Mouse (Mus musculus) lung, embryonic 15.5 days (tissue): ENCODE measurements at regions not wholly inside any gene's neighbourhood (a gene's known extent, or its start where the extent isn't known, plus 50 kb on each side); places are given as distances from the start of the nearest gene placed in this dataset.

Source experiments
- ATAC-seq: fragments of 200-750 bp; cut with Nextera tagmentation; 2 replicates; pipeline ENCODE4 v1.8.0; 2017; ENCODE audit warnings: moderate number of reproducible peaks, borderline replicate concordance; ENCODE audit not compliant: low FRiP score, low TSS enrichment; ENCODE audit errors: extremely low read depth
- H3K27ac ChIP-seq: fragments of 300-500 bp; sonication (generic); 2 replicates; pipeline ENCODE4 v1.5.1; 2015; ENCODE audit warnings: moderate library complexity, mild to moderate bottlenecking, inconsistent platforms
- H3K27me3 ChIP-seq: fragments of 300-500 bp; sonication (generic); 2 replicates; pipeline ENCODE4 v1.6.1; 2015; ENCODE audit warnings: inconsistent platforms
- H3K36me3 ChIP-seq: fragments of 300-500 bp; sonication (generic); 2 replicates; pipeline ENCODE4 v1.6.1; 2015; ENCODE audit warnings: inconsistent platforms
- H3K4me1 ChIP-seq: fragments of 300-500 bp; sonication (generic); 2 replicates; pipeline ENCODE4 v1.6.1; 2015; ENCODE audit warnings: inconsistent platforms
- H3K4me2 ChIP-seq: fragments of 300-500 bp; sonication (generic); 2 replicates; pipeline ENCODE4 v1.6.1; 2015; ENCODE audit warnings: inconsistent platforms, mild to moderate bottlenecking, moderate library complexity
- H3K4me3 ChIP-seq: fragments of 300-500 bp; sonication (generic); 2 replicates; pipeline ENCODE4 v1.5.1; 2015; ENCODE audit warnings: mild to moderate bottlenecking, inconsistent platforms
- H3K9ac ChIP-seq: fragments of 300-500 bp; sonication (generic); 2 replicates; pipeline ENCODE4 v1.6.1; 2015; ENCODE audit warnings: inconsistent platforms
- H3K9me3 ChIP-seq: fragments of 300-500 bp; sonication (generic); 2 replicates; pipeline ENCODE4 v1.6.1; 2016; ENCODE audit warnings: inconsistent platforms
- WGBS: fragments of 180-500 bp; shearing (Covaris S2); methylation state at CpG from one replicate; pipeline ENCODE4 v1.1.7; 2015; 5-methylcytosine and 5-hydroxymethylcytosine counted together

DNA sequence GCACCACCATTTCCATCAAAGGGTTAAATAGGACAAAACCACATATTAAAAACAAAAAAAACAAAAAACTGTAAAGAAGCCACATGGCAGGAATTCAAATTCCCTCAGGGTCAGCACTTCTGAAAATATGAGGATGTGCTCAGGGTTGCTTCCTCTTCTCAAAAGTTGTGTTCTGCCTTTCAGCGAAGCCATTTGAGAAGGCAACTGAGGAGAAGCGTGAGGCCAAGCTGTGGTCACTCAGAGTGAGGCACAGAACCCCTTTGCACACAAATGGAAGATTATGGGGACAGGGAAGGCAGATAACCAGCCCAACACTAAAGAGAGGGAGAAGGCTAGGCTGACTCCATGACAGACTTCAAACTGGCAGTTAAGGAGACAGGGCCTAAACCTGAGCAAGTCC is 142.8 kb upstream of the Jade1 start:
- no peak overlapping the region for H3K27ac ChIP-seq
- H3K36me3 ChIP-seq = no peaks in the 10 kb centered on the region
- no peak overlapping the region for H3K4me3 ChIP-seq
- H3K27me3 ChIP-seq = no peaks in the 10 kb centered on the region; the same call in 1 of the 2 replicates
- WGBS = 59% methylated on average over 2 of the region's 2 CpGs
- ATAC-seq = no peak
- H3K4me1 ChIP-seq = peaks cover 10% of the 10 kb centered on the region
- no peaks in the 10 kb centered on the region for H3K9me3 ChIP-seq
- H3K9ac ChIP-seq = no peak overlapping the region
- no peak overlapping the region for H3K4me2 ChIP-seq

DNA sequence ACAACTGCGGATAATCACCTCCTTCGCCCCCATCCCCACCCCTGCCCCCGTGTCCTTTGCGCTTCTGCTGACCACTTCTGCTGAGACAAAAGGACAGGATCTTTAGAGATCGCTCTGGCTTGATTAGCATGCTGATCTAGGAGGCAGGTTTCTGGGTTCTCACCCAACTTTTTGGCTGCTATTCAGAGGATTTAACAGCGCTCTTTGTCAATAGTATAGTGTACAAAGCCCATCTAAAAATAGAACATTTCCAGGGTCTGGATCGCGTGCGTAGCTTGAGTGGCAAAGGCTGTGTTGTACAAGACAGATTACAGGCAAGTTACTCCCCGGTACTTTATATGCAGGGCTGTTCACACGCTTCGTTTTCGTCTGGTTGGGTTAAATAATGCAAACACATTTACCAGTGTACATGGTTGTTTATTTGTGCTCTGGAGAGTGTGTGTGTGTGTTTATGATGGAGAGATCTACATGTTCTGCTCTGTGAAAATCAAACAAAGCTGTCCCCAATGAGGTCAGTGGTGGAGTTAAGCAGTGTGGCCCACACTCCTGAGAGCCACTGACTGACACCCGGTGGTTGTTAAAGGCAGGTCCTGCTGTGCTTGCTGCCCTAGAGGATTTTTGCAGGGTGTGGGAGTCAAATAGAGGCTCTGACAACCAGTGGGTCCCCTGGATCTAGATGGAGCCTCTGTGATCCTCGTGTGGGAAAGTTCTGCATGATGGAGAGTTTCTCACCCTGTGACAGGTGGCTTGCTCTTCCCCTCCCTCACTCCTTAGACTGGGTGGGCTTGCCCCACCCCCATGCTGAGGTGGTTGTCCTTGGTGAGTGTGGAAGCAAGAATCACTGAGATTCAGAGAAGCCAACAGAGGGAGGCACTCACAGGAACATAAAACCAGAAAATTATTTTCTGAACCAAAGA is 146.5 kb upstream of the Jade1 start:
- peaks cover 10% of the 10 kb centered on the region for H3K4me1 ChIP-seq
- no peaks in the 10 kb centered on the region for H3K36me3 ChIP-seq
- peak; percentile 63; the same call in 1 of the 2 replicates for ATAC-seq
- no peak overlapping the region for H3K9ac ChIP-seq
- no peak overlapping the region for H3K27ac ChIP-seq
- H3K9me3 ChIP-seq = no peaks in the 10 kb centered on the region
- no peaks in the 10 kb centered on the region; the same call in 1 of the 2 replicates for H3K27me3 ChIP-seq
- 6% methylated on average over 15 of the region's 15 CpGs for WGBS
- peak overlapping the region; percentile 30 for H3K4me3 ChIP-seq
- peak overlapping the region; percentile 61 for H3K4me2 ChIP-seq

DNA sequence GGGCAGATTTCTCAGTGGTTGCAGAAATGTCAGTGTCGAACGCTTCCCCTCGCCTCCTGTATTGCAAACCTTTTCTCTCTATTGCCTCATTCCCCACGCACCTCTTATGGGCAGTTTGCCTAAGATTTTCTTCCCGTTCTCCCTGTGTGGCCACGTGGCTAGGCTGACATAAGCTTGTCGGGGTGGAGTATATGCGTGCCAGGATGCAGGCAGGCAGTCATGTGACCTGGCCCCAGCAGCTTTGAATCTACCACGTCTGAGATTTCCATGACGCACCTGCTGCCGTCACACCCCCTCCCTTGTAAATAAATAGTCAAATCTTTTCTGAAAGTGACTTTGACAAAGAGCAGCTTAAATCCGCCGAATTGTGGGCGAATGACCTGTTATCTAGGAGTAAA is 147.1 kb upstream of the Jade1 start:
- Histone ChIP-seq H3K4me1 (peaks cover 10% of the 10 kb centered on the region), H3K9ac (no peak overlapping the region), H3K36me3 (no peaks in the 10 kb centered on the region), H3K4me3 (peak overlapping the region; percentile 30), H3K4me2 (peak overlapping the region; percentile 61), H3K9me3 (no peaks in the 10 kb centered on the region), H3K27me3 (no peaks in the 10 kb centered on the region; the same call in 1 of the 2 replicates), H3K27ac (no peak overlapping the region)
- ATAC-seq = peak; percentile 78; the same call in 1 of the 2 replicates
- 3% methylated on average over 14 of the region's 14 CpGs for WGBS

DNA sequence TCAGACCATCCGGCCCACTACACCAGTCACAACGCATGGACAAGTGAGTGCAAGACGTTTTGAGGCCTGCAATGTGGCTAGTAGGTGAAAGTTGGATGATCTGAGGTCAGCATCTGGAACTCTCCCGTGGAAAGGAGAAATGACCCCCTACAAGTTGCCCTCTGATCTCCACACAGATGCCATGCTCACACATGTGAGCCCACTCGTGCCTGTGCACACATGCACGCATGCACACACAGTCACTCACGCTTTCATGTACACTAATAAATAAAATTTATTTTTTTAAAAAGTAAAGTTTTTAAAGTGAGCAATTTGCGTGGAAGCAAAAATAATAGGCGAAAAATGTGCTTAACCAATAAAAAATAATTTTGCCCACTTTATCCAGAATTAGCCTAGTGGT is 147.5 kb upstream of the Jade1 start:
- ATAC-seq = no peak
- H3K27ac ChIP-seq = no peak overlapping the region
- no peak overlapping the region for H3K4me3 ChIP-seq
- peaks cover 10% of the 10 kb centered on the region for H3K4me1 ChIP-seq
- peak overlapping the region; percentile 61 for H3K4me2 ChIP-seq
- H3K36me3 ChIP-seq = no peaks in the 10 kb centered on the region
- H3K27me3 ChIP-seq = no peaks in the 10 kb centered on the region; the same call in 1 of the 2 replicates
- no peak overlapping the region for H3K9ac ChIP-seq
- no peaks in the 10 kb centered on the region for H3K9me3 ChIP-seq
- 80% methylated on average over 9 of the region's 9 CpGs for WGBS

DNA sequence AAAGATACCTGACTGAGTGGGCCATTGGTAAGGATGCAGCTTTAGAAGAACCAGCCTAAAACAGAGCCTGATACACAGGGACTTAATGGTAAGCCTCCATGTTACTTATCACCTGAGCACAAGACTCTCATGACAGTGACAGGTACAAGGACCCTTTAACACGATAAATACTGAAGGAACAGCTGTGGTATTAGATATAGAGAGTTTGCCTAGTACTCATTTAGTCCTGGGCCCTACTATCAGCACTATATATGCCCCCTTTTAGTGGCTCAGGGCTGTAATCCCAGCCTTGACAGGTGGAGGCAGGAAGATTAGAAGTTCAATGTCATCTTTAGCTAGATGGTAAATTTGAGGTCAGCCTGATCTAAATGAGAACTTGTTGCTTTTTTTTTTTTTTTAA is 148.0 kb upstream of the Jade1 start:
- WGBS = 76% methylated on average over 1 of the region's 1 CpGs
- no peak for ATAC-seq

DNA sequence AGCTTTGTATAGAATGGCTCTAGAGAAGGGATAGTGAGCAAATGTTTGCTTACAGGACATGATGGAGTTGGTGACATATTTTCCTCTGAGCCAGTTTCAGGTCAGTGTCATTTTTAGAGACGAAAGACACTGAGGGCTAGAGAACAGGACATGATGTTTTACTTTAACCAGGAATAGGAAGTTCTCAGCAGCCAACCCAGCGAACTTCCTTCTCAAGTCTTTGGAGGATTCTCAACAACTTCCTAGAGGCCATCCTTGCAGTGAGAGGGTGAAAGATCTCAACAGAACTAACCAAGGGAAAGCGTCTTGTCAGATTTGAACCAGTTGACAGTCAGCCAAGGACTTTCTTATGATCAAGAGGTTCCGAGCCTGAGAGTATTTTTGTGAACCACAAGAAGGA is 153.7 kb upstream of the Jade1 start:
- H3K27me3 ChIP-seq = no peaks in the 10 kb centered on the region
- ATAC-seq = no peak
- no peaks in the 10 kb centered on the region for H3K36me3 ChIP-seq
- H3K9ac ChIP-seq = no peak overlapping the region
- no peak overlapping the region for H3K27ac ChIP-seq
- WGBS = 69% methylated on average over 4 of the region's 4 CpGs
- no peaks in the 10 kb centered on the region for H3K4me1 ChIP-seq
- H3K4me2 ChIP-seq = no peak overlapping the region
- no peak overlapping the region for H3K4me3 ChIP-seq
- no peaks in the 10 kb centered on the region for H3K9me3 ChIP-seq

More for the DNA sequence above, 148.0 kb upstream of the Jade1 start:
- Histone ChIP-seq H3K27ac (no peak overlapping the region), H3K9me3 (no peaks in the 10 kb centered on the region), H3K4me3 (no peak overlapping the region), H3K27me3 (no peaks in the 10 kb centered on the region; the same call in 1 of the 2 replicates), H3K4me1 (peaks cover 10% of the 10 kb centered on the region), H3K9ac (no peak overlapping the region), H3K4me2 (no peak overlapping the region), H3K36me3 (no peaks in the 10 kb centered on the region)

DNA sequence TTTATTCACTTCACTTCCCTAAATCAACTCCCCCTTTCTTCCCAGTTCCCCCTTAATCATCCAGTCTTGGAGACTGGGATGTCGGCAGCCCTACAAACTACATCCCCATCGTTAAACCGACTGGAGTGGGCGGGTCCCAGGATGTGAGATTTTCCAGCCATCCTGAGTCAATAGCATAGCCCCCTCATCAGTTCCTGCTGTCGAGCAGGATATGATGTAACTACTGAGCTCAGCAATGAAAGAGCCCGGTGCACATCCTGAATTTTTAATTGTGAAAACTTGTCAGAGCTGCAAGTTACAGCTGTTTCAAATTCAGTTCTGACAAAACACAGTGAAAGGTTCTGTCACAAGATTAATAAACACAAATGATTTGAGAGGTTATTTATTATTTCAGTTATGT is 165.7 kb upstream of the Jade1 start:
- H3K27ac ChIP-seq = no peak overlapping the region
- no peaks in the 10 kb centered on the region for H3K36me3 ChIP-seq
- no peaks in the 10 kb centered on the region for H3K27me3 ChIP-seq
- peaks cover 3% of the 10 kb centered on the region; the same call in 1 of the 2 replicates for H3K4me1 ChIP-seq
- no peak overlapping the region for H3K4me2 ChIP-seq
- 31% methylated on average over 6 of the region's 6 CpGs for WGBS
- no peak overlapping the region for H3K9ac ChIP-seq
- H3K9me3 ChIP-seq = no peaks in the 10 kb centered on the region
- no peak for ATAC-seq
- H3K4me3 ChIP-seq = no peak overlapping the region

DNA sequence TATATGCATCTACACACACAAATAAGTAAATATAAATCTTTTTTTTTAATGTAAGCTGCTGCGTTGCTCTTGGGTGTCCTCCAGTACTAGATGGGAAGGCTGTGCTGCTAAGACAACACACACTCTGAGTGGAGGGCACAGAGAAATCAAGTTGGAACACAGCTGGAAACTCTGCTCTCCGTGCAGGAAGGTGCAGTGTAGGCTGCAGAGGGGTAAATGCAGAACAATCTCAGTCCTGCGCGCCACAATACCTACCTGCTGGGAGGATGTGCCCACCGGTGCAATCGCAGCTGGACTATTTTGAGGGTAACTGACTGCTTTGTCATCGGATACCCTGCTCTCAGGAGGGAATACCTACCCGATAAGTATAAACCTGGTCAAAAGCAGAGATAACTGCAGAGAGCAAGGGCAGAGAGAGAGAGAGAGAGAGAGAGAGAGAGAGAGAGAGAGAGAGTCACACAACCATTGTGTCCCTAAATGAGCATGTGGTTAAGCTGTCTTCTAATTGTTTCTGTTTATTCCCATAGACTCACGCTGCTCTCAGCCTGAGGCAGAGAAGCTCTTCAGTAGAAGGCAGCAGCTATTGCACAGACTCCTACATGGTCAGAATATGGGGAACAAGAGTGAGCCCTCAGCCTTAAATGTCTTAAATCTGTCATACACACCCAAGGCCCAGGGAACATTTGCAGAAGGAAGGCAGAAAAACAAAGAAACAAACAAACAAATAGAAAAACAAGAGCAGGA is 167.9 kb upstream of the Jade1 start:
- H3K27me3 ChIP-seq = no peaks in the 10 kb centered on the region
- ATAC-seq = no peak
- WGBS = 78% methylated on average over 9 of the region's 9 CpGs
- peaks cover 3% of the 10 kb centered on the region; the same call in 1 of the 2 replicates for H3K4me1 ChIP-seq
- H3K27ac ChIP-seq = no peak overlapping the region
- no peaks in the 10 kb centered on the region for H3K9me3 ChIP-seq
- H3K36me3 ChIP-seq = no peaks in the 10 kb centered on the region
- H3K9ac ChIP-seq = no peak overlapping the region
- H3K4me3 ChIP-seq = no peak overlapping the region
- H3K4me2 ChIP-seq = no peak overlapping the region

DNA sequence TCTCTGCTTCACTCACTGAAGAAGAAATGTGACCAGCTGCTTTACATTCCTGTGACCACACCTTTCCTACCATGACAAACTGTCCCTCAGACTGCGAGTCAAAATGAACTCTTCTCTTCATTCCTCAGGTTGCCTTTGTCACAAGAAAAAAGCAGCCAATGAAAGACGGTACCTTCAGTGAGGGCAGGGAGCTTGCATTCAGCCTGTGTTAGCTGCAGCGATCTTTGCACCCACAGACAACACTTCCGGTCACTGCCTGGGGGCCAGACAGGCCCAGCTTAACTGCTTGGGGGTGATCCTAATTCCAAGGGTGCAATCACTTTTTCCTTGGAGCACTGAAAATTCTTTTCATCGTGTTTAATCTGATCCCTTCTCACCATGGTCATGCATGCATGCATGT is 169.2 kb upstream of the Jade1 start:
- Histone ChIP-seq H3K4me1 (peaks cover 3% of the 10 kb centered on the region; the same call in 1 of the 2 replicates), H3K9ac (no peak overlapping the region), H3K27ac (no peak overlapping the region), H3K27me3 (no peaks in the 10 kb centered on the region), H3K36me3 (no peaks in the 10 kb centered on the region), H3K9me3 (no peaks in the 10 kb centered on the region), H3K4me2 (no peak overlapping the region), H3K4me3 (no peak overlapping the region)
- no peak for ATAC-seq
- WGBS = 47% methylated on average over 5 of the region's 5 CpGs

DNA sequence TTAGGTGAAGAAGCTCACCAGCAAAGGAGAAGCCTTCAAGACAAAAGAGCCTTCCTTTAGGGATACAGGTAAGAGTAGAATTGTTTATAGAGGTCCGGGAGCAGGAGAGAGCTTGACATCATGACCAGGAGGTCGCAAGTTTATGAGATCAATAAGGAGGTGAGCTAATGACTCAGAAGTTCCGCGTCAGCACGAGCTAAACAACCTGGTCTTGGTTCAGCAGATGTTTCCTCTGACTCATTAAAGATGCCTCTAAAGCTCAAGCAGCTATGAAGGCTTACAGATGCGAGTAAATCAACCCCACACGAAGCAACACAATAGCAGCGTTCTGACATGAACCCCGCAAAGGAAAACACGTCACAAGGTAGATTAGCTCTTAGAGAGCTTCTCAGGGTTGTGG is 171.1 kb upstream of the Jade1 start:
- Histone ChIP-seq H3K4me1 (peaks cover 3% of the 10 kb centered on the region; the same call in 1 of the 2 replicates), H3K4me2 (no peak overlapping the region), H3K36me3 (no peaks in the 10 kb centered on the region), H3K27ac (no peak overlapping the region), H3K4me3 (no peak overlapping the region), H3K9me3 (no peaks in the 10 kb centered on the region), H3K9ac (no peak overlapping the region), H3K27me3 (no peaks in the 10 kb centered on the region)
- WGBS = 75% methylated on average over 10 of the region's 10 CpGs
- ATAC-seq = no peak

DNA sequence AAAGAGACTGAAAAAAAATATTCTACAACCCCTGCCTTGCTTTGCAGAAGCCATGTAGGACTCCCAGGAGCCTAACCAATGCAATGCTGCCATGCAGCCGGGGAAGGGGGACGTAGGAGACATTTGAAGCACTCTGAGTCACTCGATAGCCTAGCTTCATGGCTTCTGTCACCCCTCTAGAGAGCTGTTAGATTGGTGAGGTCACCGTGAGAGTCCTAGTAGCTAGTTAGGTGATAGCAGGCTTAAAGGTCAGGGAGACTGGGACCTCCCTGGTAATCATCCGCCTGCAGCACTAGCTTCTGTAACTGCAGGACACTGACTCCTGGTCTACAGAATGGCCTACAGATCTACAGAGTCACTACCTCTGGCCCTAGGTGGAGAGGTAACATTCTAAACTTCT is 177.0 kb upstream of the Jade1 start:
- Histone ChIP-seq H3K4me1 (peaks cover 19% of the 10 kb centered on the region), H3K27me3 (no peaks in the 10 kb centered on the region), H3K27ac (no peak overlapping the region), H3K4me3 (no peak overlapping the region), H3K36me3 (no peaks in the 10 kb centered on the region), H3K4me2 (no peak overlapping the region), H3K9me3 (no peaks in the 10 kb centered on the region), H3K9ac (no peak overlapping the region)
- 79% methylated on average over 5 of the region's 5 CpGs for WGBS
- no peak for ATAC-seq
